Mouse (Mus musculus): ENCODE results near the gene Zdhhc18. TPM values are rescaled to one million over a fixed set of nuclear protein-coding genes. Genes with fewer than 3 reads are reported as not detected.

Zdhhc18 gene
- polyA plus RNA-seq, 1 experiment from 2014 or later: 4.6 TPM

- H3K4me1 ChIP-seq: no peaks in the 10 kb centered on the region
- H3K4me3 ChIP-seq (replicated peaks): no peak overlapping the region
- no peak overlapping the region for H3K27ac ChIP-seq
- H3K9ac ChIP-seq: no peak overlapping the region
- H3K4me2 ChIP-seq: no peak overlapping the region
- H3K36me3 ChIP-seq (replicated peaks): no peaks in the 10 kb centered on the region
- H3K27me3 ChIP-seq: no peaks in the 10 kb centered on the region
- WGBS: 80% methylated on average over 4 of the region's 4 CpGs
- ATAC-seq (ENCODE audit: low FRiP score): no peak
- no peaks in the 10 kb centered on the region for H3K9me3 ChIP-seq
Measured at GRCm38 (mm10) chr4:133559846-133560245, 90.1 kb downstream of the Zdhhc18 start.

GRCm38 (mm10) chr4:133557041-133557717 lies 92.8 kb downstream of the Zdhhc18 start:
- Histone ChIP-seq H3K36me3 (replicated peaks) (no peaks in the 10 kb centered on the region), H3K4me1 (no peaks in the 10 kb centered on the region), H3K4me2 (no peak overlapping the region), H3K9me3 (no peaks in the 10 kb centered on the region), H3K9ac (no peak overlapping the region), H3K27ac (no peak overlapping the region), H3K4me3 (replicated peaks) (no peak overlapping the region), H3K27me3 (peaks cover 14% of the 10 kb centered on the region; the same call in 1 of the 2 replicates)
- 42% methylated on average over 10 of the region's 10 CpGs for WGBS
- ATAC-seq (ENCODE audit: low FRiP score): no peak

Small RNAs within 50 kb of the gene (microRNA-seq; reads per million reads assigned to microRNA genes)
- not detected for gene Gm23158

Other genes starting within 250 kb of the Zdhhc18 start
- 0.24 and 0.50 TPM in 2 replicates for gene Tent5b, start 170.0 kb downstream of the Zdhhc18 start, polyA plus RNA-seq (2016; fragmentation: Nextera tagmentation; extraction: Ambion mirVana)
- 0.97 and 2.2 TPM in 2 replicates for gene Trnp1, start 151.6 kb downstream of the Zdhhc18 start, polyA plus RNA-seq (2016; fragmentation: Nextera tagmentation; extraction: Ambion mirVana)
- 1.4 and 1.7 TPM in 2 replicates for gene Kdf1, start 131.2 kb downstream of the Zdhhc18 start, polyA plus RNA-seq (2016; fragmentation: Nextera tagmentation; extraction: Ambion mirVana)
- gene Nudc, start 104.2 kb downstream of the Zdhhc18 start, polyA plus RNA-seq (2016; fragmentation: Nextera tagmentation; extraction: Ambion mirVana): 393 and 406 TPM in 2 replicates
- gene Nr0b2, start 96.8 kb downstream of the Zdhhc18 start, polyA plus RNA-seq (2016; fragmentation: Nextera tagmentation; extraction: Ambion mirVana): not detected in 2 replicates
- gene Gpatch3, start 75.4 kb downstream of the Zdhhc18 start, polyA plus RNA-seq (2016; fragmentation: Nextera tagmentation; extraction: Ambion mirVana): 8.7 and 9.8 TPM in 2 replicates
- gene Gpn2, start 65.8 kb downstream of the Zdhhc18 start, polyA plus RNA-seq (2016; fragmentation: Nextera tagmentation; extraction: Ambion mirVana): 26.0 and 26.6 TPM in 2 replicates
- 3.9 and 6.8 TPM in 2 replicates for gene Sfn, start 48.0 kb downstream of the Zdhhc18 start, polyA plus RNA-seq (2016; fragmentation: Nextera tagmentation; extraction: Ambion mirVana)
- 17.3 and 18.0 TPM in 2 replicates for gene Pigv, start 22.5 kb upstream of the Zdhhc18 start, polyA plus RNA-seq (2016; fragmentation: Nextera tagmentation; extraction: Ambion mirVana)
- 50.4 and 51.5 TPM in 2 replicates for gene Arid1a, start 106.6 kb upstream of the Zdhhc18 start, polyA plus RNA-seq (2016; fragmentation: Nextera tagmentation; extraction: Ambion mirVana)
- gene Rps6ka1, start 237.6 kb upstream of the Zdhhc18 start, polyA plus RNA-seq (2016; fragmentation: Nextera tagmentation; extraction: Ambion mirVana): 22.6 and 26.0 TPM in 2 replicates